Mouse (Mus musculus): Measurements from ENCODE around the gene Scml4. TPM values are rescaled to one million over a fixed set of nuclear protein-coding genes. Genes with fewer than 3 reads are reported as not detected.

The Scml4 gene
- polyA plus RNA-seq, 1 experiment from 2014 or later = 4.9 TPM

- peaks cover 15% of the 10 kb centered on the region for H3K4me1 ChIP-seq (replicated peaks)
- H3K9ac ChIP-seq = peak overlapping the region; percentile 60
- H3K27ac ChIP-seq (replicated peaks) = no peak overlapping the region
- H3K9me3 ChIP-seq = no peaks in the 10 kb centered on the region
- peak; percentile 89 for ATAC-seq (ENCODE audit: low read depth)
- peak overlapping the region; percentile 28 for H3K4me3 ChIP-seq
- H3K27me3 ChIP-seq = peaks cover 9% of the 10 kb centered on the region; the same call in 1 of the 2 replicates
- peak overlapping the region; percentile 49 for H3K4me2 ChIP-seq
- WGBS = 6% methylated on average over 21 of the region's 21 CpGs
- H3K36me3 ChIP-seq = no peaks in the 10 kb centered on the region
Observed at GRCm38 (mm10) chr10:42957881-42958651, 97.9 kb downstream of the Scml4 start.

- no peak for ATAC-seq (ENCODE audit: low read depth)
- WGBS = 21% methylated on average over 4 of the region's 4 CpGs
Observed at GRCm38 (mm10) chr10:42958686-42959085, 98.5 kb downstream of the Scml4 start.

GRCm38 (mm10) chr10:42961771-42962170 lies 101.6 kb downstream of the Scml4 start:
- Histone ChIP-seq H3K36me3 (no peaks in the 10 kb centered on the region), H3K4me3 (no peak overlapping the region), H3K27me3 (peaks cover 7% of the 10 kb centered on the region; the same call in 1 of the 2 replicates), H3K4me1 (replicated peaks) (peaks cover 15% of the 10 kb centered on the region), H3K27ac (replicated peaks) (no peak overlapping the region), H3K9ac (no peak overlapping the region), H3K9me3 (no peaks in the 10 kb centered on the region), H3K4me2 (no peak overlapping the region)
- ATAC-seq (ENCODE audit: low read depth) = no peak
- 71% methylated on average over 6 of the region's 6 CpGs for WGBS

More at GRCm38 (mm10) chr10:42958686-42959085, 98.5 kb downstream of the Scml4 start:
- H3K4me2 ChIP-seq = peak overlapping the region; percentile 49
- peak overlapping the region; percentile 28; the same call in 1 of the 2 replicates for H3K4me3 ChIP-seq
- H3K27ac ChIP-seq (replicated peaks) = no peak overlapping the region
- H3K27me3 ChIP-seq = peaks cover 9% of the 10 kb centered on the region; the same call in 1 of the 2 replicates
- no peaks in the 10 kb centered on the region for H3K36me3 ChIP-seq
- peak overlapping the region; percentile 60 for H3K9ac ChIP-seq
- no peaks in the 10 kb centered on the region for H3K9me3 ChIP-seq
- peaks cover 15% of the 10 kb centered on the region for H3K4me1 ChIP-seq (replicated peaks)

- Histone ChIP-seq H3K27me3 (peaks cover 4% of the 10 kb centered on the region; the same call in 1 of the 2 replicates), H3K9me3 (no peaks in the 10 kb centered on the region), H3K4me1 (replicated peaks) (peaks cover 15% of the 10 kb centered on the region), H3K4me3 (no peak overlapping the region), H3K27ac (replicated peaks) (no peak overlapping the region), H3K4me2 (no peak overlapping the region), H3K36me3 (no peaks in the 10 kb centered on the region), H3K9ac (no peak overlapping the region)
- no peak for ATAC-seq (ENCODE audit: low read depth)
- 90% methylated on average over 6 of the region's 6 CpGs for whole genome bisulfite sequencing
Observed at GRCm38 (mm10) chr10:42962181-42962601, 102.0 kb downstream of the Scml4 start.

- no peak for ATAC-seq (ENCODE audit: low read depth)
- H3K27ac ChIP-seq (replicated peaks) = no peak overlapping the region
- no peaks in the 10 kb centered on the region for H3K36me3 ChIP-seq
- H3K4me2 ChIP-seq = no peak overlapping the region
- H3K4me3 ChIP-seq = no peak overlapping the region
- H3K9ac ChIP-seq = no peak overlapping the region
- peaks cover 12% of the 10 kb centered on the region for H3K4me1 ChIP-seq (replicated peaks)
- H3K9me3 ChIP-seq = no peaks in the 10 kb centered on the region
- WGBS = 94% methylated on average over 13 of the region's 13 CpGs
- H3K27me3 ChIP-seq = no peaks in the 10 kb centered on the region
Observed at GRCm38 (mm10) chr10:42962655-42963054, 102.5 kb downstream of the Scml4 start.

- H3K9ac ChIP-seq = no peak overlapping the region
- H3K27ac ChIP-seq (replicated peaks) = no peak overlapping the region
- no peaks in the 10 kb centered on the region for H3K27me3 ChIP-seq
- ATAC-seq (ENCODE audit: low read depth) = no peak
- WGBS = 93% methylated on average over 2 of the region's 2 CpGs
- peaks cover 9% of the 10 kb centered on the region for H3K4me1 ChIP-seq (replicated peaks)
- H3K4me3 ChIP-seq = no peak overlapping the region
- H3K9me3 ChIP-seq = no peaks in the 10 kb centered on the region
- H3K36me3 ChIP-seq = no peaks in the 10 kb centered on the region
- H3K4me2 ChIP-seq = no peak overlapping the region
Observed at GRCm38 (mm10) chr10:42963061-42963460, 102.9 kb downstream of the Scml4 start.

GRCm38 (mm10) chr10:42968332-42968731 lies 108.2 kb downstream of the Scml4 start:
- H3K36me3 ChIP-seq = no peaks in the 10 kb centered on the region
- peaks cover 26% of the 10 kb centered on the region for H3K4me1 ChIP-seq (replicated peaks)
- H3K27ac ChIP-seq (replicated peaks) = no peak overlapping the region
- no peak overlapping the region for H3K4me3 ChIP-seq
- 10% methylated on average over 2 of the region's 2 CpGs for WGBS
- H3K9me3 ChIP-seq = no peaks in the 10 kb centered on the region
- no peak overlapping the region for H3K4me2 ChIP-seq
- no peaks in the 10 kb centered on the region for H3K27me3 ChIP-seq
- ATAC-seq (ENCODE audit: low read depth) = no peak
- H3K9ac ChIP-seq = no peak overlapping the region

GRCm38 (mm10) chr10:42972504-42973172 lies 112.5 kb downstream of the Scml4 start:
- WGBS = 31% methylated on average over 18 of the region's 18 CpGs

GRCm38 (mm10) chr10:42973537-42973936 lies 113.4 kb downstream of the Scml4 start:
- 44% methylated on average over 4 of the region's 4 CpGs for WGBS
- Histone ChIP-seq H3K4me3 (no peak overlapping the region), H3K36me3 (no peaks in the 10 kb centered on the region), H3K27me3 (peaks cover 4% of the 10 kb centered on the region; the same call in 1 of the 2 replicates), H3K9me3 (no peaks in the 10 kb centered on the region), H3K4me1 (replicated peaks) (peaks cover 26% of the 10 kb centered on the region), H3K9ac (no peak overlapping the region), H3K4me2 (no peak overlapping the region), H3K27ac (replicated peaks) (no peak overlapping the region)
- ATAC-seq (ENCODE audit: low read depth) = no peak

More at GRCm38 (mm10) chr10:42972504-42973172, 112.5 kb downstream of the Scml4 start:
- H3K9ac ChIP-seq = no peak overlapping the region
- H3K4me1 ChIP-seq (replicated peaks) = peaks cover 26% of the 10 kb centered on the region
- no peaks in the 10 kb centered on the region for H3K9me3 ChIP-seq
- H3K36me3 ChIP-seq = no peaks in the 10 kb centered on the region
- peak; percentile 78 for ATAC-seq (ENCODE audit: low read depth)
- H3K27ac ChIP-seq (replicated peaks) = no peak overlapping the region
- no peaks in the 10 kb centered on the region; the same call in 1 of the 2 replicates for H3K27me3 ChIP-seq
- H3K4me3 ChIP-seq = no peak overlapping the region
- H3K4me2 ChIP-seq = no peak overlapping the region

- no peaks in the 10 kb centered on the region for H3K9me3 ChIP-seq
- H3K4me2 ChIP-seq = no peak overlapping the region
- no peak overlapping the region for H3K9ac ChIP-seq
- no peaks in the 10 kb centered on the region for H3K36me3 ChIP-seq
- no peak for ATAC-seq (ENCODE audit: low read depth)
- no peak overlapping the region for H3K4me3 ChIP-seq
- peaks cover 24% of the 10 kb centered on the region for H3K4me1 ChIP-seq (replicated peaks)
- 86% methylated on average over 6 of the region's 6 CpGs for WGBS
- H3K27ac ChIP-seq (replicated peaks) = no peak overlapping the region
- H3K27me3 ChIP-seq = peaks cover 4% of the 10 kb centered on the region; the same call in 1 of the 2 replicates
Observed at GRCm38 (mm10) chr10:42976577-42976976, 116.4 kb downstream of the Scml4 start.

- 66% methylated on average over 3 of the region's 3 CpGs for WGBS
- H3K27ac ChIP-seq (replicated peaks) = no peak overlapping the region
- no peak overlapping the region for H3K9ac ChIP-seq
- H3K9me3 ChIP-seq = no peaks in the 10 kb centered on the region
- H3K4me2 ChIP-seq = no peak overlapping the region
- H3K4me3 ChIP-seq = no peak overlapping the region
- ATAC-seq (ENCODE audit: low read depth) = no peak
- peaks cover 11% of the 10 kb centered on the region; the same call in 1 of the 2 replicates for H3K4me1 ChIP-seq (replicated peaks)
- H3K36me3 ChIP-seq = no peaks in the 10 kb centered on the region
- peaks cover 4% of the 10 kb centered on the region; the same call in 1 of the 2 replicates for H3K27me3 ChIP-seq
Observed at GRCm38 (mm10) chr10:42978346-42978745, 118.2 kb downstream of the Scml4 start.

Measured in neural tube, embryonic 13.5 days (tissue).